ENCODE assay signal across 8 mouse cellular contexts in genomic region chr3:105960700-105961099, GRCm38 (mm10). TPM values are rescaled to one million over a fixed set of nuclear protein-coding genes. Genes with fewer than 3 reads are reported as not detected.
DNase-seq lines count a peak whose midpoint lies in the region; ATAC-seq and TF ChIP-seq lines count a peak whose summit lies in the region.

No protein-coding gene starts in this region.

- DNase-seq in lung, adult 2 months, result no peak
- peak; percentile 24 for DNase-seq in adipocyte (ENCODE audit: low spot score)
- DNase-seq in lung, postnatal 36 days, result peak; percentile 35
- DNase-seq in adrenal gland, postnatal 25 days, result no peak
- no peak for DNase-seq in ovary, postnatal 14 days (ENCODE audit: low spot score)
- DNase-seq in left cerebral cortex, postnatal 36 days (ENCODE audit: low spot score in 2 of 2), result no peak

- peaks cover 18% of the 10 kb centered on the region for H3K4me1 ChIP-seq in lung, embryonic 16.5 days (replicated peaks; ENCODE audit: control insufficient read depth, insufficient read depth, low read length)
- H3K4me1 ChIP-seq in lung, adult 2 months (ENCODE audit: control insufficient read depth, insufficient read depth, low read length), result peaks cover 11% of the 10 kb centered on the region
- H3K4me1 ChIP-seq in hindbrain, embryonic 13.5 days (replicated peaks), result peaks cover 40% of the 10 kb centered on the region

- H3K27me3 ChIP-seq in lung, embryonic 16.5 days (ENCODE audit: control insufficient read depth, insufficient read depth, low read depth, low read length), result no peaks in the 10 kb centered on the region
- H3K27me3 ChIP-seq in hindbrain, embryonic 13.5 days, result no peaks in the 10 kb centered on the region

- no peak for ATAC-seq in lung, embryonic 16.5 days (ENCODE audit: low read depth)
- no peak for ATAC-seq in hindbrain, embryonic 13.5 days (ENCODE audit: low FRiP score)

- TF ChIP-seq POLR2A in lung, adult 2 months (IDR thresholded peaks at IDR 0.05; ENCODE audit: borderline replicate concordance, extremely low read depth, low read depth, low read length), result no peak

- H3K4me2 ChIP-seq in lung, embryonic 16.5 days (ENCODE audit: low read depth, low read length), result peak overlapping the region; percentile 83; the same call in 1 of the 2 replicates
- H3K4me2 ChIP-seq in hindbrain, embryonic 13.5 days, result peak overlapping the region; percentile 87

- no peak overlapping the region for H3K27ac ChIP-seq in lung, embryonic 16.5 days (ENCODE audit: low read length)
- no peak overlapping the region for H3K27ac ChIP-seq in hindbrain, embryonic 13.5 days

- intact Hi-C loops in left cerebral cortex, postnatal 36 days (cut with DNase I), result no loop called here

- no peak overlapping the region for H3K9ac ChIP-seq in lung, embryonic 16.5 days (ENCODE audit: low read length)
- no peak overlapping the region for H3K9ac ChIP-seq in hindbrain, embryonic 13.5 days

- WGBS in lung, embryonic 16.5 days, result 90% methylated on average over 2 of the region's 2 CpGs
- WGBS in lung, adult 2 months, result 97% methylated on average over 2 of the region's 2 CpGs
- WGBS in hindbrain, embryonic 13.5 days, result 94% methylated on average over 2 of the region's 2 CpGs

- no peaks in the 10 kb centered on the region for H3K9me3 ChIP-seq in lung, embryonic 16.5 days (ENCODE audit: control insufficient read depth, low read length)
- no peaks in the 10 kb centered on the region for H3K9me3 ChIP-seq in hindbrain, embryonic 13.5 days

- TF ChIP-seq CTCF in lung, adult 2 months (IDR thresholded peaks at IDR 0.05; ENCODE audit: insufficient read depth, low read length), result no peak

- H3K36me3 ChIP-seq in lung, embryonic 16.5 days (ENCODE audit: control insufficient read depth, insufficient read depth, low read length), result peaks cover 21% of the 10 kb centered on the region
- H3K36me3 ChIP-seq in hindbrain, embryonic 13.5 days, result peaks cover 50% of the 10 kb centered on the region

- H3K4me3 ChIP-seq in lung, embryonic 16.5 days (ENCODE audit: low read length), result no peak overlapping the region
- no peak overlapping the region for H3K4me3 ChIP-seq in lung, adult 2 months (replicated peaks; ENCODE audit: extremely low read depth, low read depth, low read length)
- H3K4me3 ChIP-seq in hindbrain, embryonic 13.5 days, result peak overlapping the region; percentile 91

RNA-seq across cellular contexts. Expression of gene Atp5f1, which starts 0.8 kb away (rescaled TPM):
- 465 and 474 TPM in 2 replicates for polyA plus RNA-seq in lung, embryonic 16.5 days (2015; fragmentation: Nextera tagmentation; extraction: Ambion mirVana)
- polyA plus RNA-seq in lung, adult 2 months (2012; rRNA removed), result 68.9 and 81.7 TPM in 2 replicates
- polyA plus RNA-seq in hindbrain, embryonic 13.5 days (2015; fragmentation: Nextera tagmentation; extraction: Ambion mirVana), result 538 and 544 TPM in 2 replicates
- 328 and 344 TPM in 2 replicates for total RNA-seq in adrenal gland, postnatal 25 days (2021)
- 100 to 1,000 TPM; 256 to 269 TPM for total RNA-seq in left cerebral cortex, postnatal 36 days (2021)

RNA-seq across cellular contexts. Expression of gene Wdr77, which starts 1.5 kb away (rescaled TPM):
- polyA plus RNA-seq in lung, embryonic 16.5 days (2015; fragmentation: Nextera tagmentation; extraction: Ambion mirVana), result 102 and 117 TPM in 2 replicates
- polyA plus RNA-seq in lung, adult 2 months (2012; rRNA removed), result 16.7 and 31.0 TPM in 2 replicates
- polyA plus RNA-seq in hindbrain, embryonic 13.5 days (2015; fragmentation: Nextera tagmentation; extraction: Ambion mirVana), result 91.6 and 99.4 TPM in 2 replicates
- 63.9 and 69.2 TPM in 2 replicates for total RNA-seq in adrenal gland, postnatal 25 days (2021)
- 10 to 100 TPM; 46.9 to 50.7 TPM for total RNA-seq in left cerebral cortex, postnatal 36 days (2021)

RNA-seq across cellular contexts. Expression of gene Ovgp1, which starts 12.8 kb away (rescaled TPM):
- polyA plus RNA-seq in lung, embryonic 16.5 days (2015; fragmentation: Nextera tagmentation; extraction: Ambion mirVana), result 0.97 and 2.1 TPM in 2 replicates
- polyA plus RNA-seq in lung, adult 2 months (2012; rRNA removed), result 0.68 and 1.4 TPM in 2 replicates
- polyA plus RNA-seq in hindbrain, embryonic 13.5 days (2015; fragmentation: Nextera tagmentation; extraction: Ambion mirVana), result 4.6 and 4.7 TPM in 2 replicates
- 1.2 and 1.5 TPM in 2 replicates for total RNA-seq in adrenal gland, postnatal 25 days (2021)
- 1 to 10 TPM; 1.1 to 4.9 TPM for total RNA-seq in left cerebral cortex, postnatal 36 days (2021)

RNA-seq across cellular contexts. Expression of gene I830077J02Rik, which starts 28.2 kb away (rescaled TPM):
- 0.93 TPM in 2 replicates for polyA plus RNA-seq in lung, embryonic 16.5 days (2015; fragmentation: Nextera tagmentation; extraction: Ambion mirVana)
- polyA plus RNA-seq in lung, adult 2 months (2012; rRNA removed), result 2.3 and 3.7 TPM in 2 replicates
- polyA plus RNA-seq in hindbrain, embryonic 13.5 days (2015; fragmentation: Nextera tagmentation; extraction: Ambion mirVana), result 0.25 and 1.1 TPM in 2 replicates
- 0.49 and 0.57 TPM in 2 replicates for total RNA-seq in adrenal gland, postnatal 25 days (2021)
- total RNA-seq in left cerebral cortex, postnatal 36 days (2021), result 1 to 10 TPM; 1.4 to 1.8 TPM

RNA-seq across cellular contexts. Expression of gene Pifo, which starts 53.7 kb away (rescaled TPM):
- polyA plus RNA-seq in lung, embryonic 16.5 days (2015; fragmentation: Nextera tagmentation; extraction: Ambion mirVana), result 11.3 and 16.2 TPM in 2 replicates
- polyA plus RNA-seq in lung, adult 2 months (2012; rRNA removed), result 5.5 and 8.0 TPM in 2 replicates
- polyA plus RNA-seq in hindbrain, embryonic 13.5 days (2015; fragmentation: Nextera tagmentation; extraction: Ambion mirVana), result 5.3 and 10.0 TPM in 2 replicates
- not detected in 2 replicates for total RNA-seq in adrenal gland, postnatal 25 days (2021)
- total RNA-seq in left cerebral cortex, postnatal 36 days (2021), result not detected

Comparison
In these comparisons a context has a peak if more than half of its experiments do, and no peak if none do; other contexts are left out.
1. DNase-seq: peak in adipocyte (single experiment) and lung, postnatal 36 days (single experiment); none in lung, adult 2 months (single experiment), adrenal gland, postnatal 25 days (single experiment), ovary, postnatal 14 days (single experiment) and left cerebral cortex, postnatal 36 days (0 of 2).